Mouse (Mus musculus): ENCODE measurements around the gene Prss12. TPM values are rescaled to one million over a fixed set of nuclear protein-coding genes. Genes with fewer than 3 reads are reported as not detected.

Gene Prss12
- polyA plus RNA-seq, 1 experiment from 2014 or later = 5.9 TPM

DNA sequence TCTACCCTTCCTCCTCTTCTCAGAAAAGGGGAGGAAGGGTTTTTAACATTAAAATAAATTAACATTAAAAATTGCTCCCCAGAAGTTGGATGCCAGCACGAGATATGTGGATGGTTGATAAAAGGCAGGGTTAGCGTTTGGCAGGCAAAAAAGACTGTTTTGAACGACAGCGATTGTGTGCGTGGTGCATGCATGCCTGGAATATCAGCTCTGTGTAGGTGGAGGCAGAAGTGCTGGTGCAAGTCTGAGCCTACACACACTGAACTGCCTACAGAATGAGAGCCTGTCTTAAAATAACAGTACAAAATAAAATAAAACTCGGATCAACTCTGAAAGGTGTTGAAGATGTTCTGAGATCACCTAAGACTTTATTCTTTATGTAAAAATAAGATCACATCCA, 57.2 kb downstream of the Prss12 start:
- Histone ChIP-seq H3K27me3 (replicated peaks; ENCODE audit: control insufficient read depth, insufficient read depth, low read length) (no peaks in the 10 kb centered on the region), H3K9me3 (ENCODE audit: control insufficient read depth, low read length) (no peaks in the 10 kb centered on the region), H3K4me2 (ENCODE audit: low read length) (no peak overlapping the region), H3K36me3 (ENCODE audit: control insufficient read depth, insufficient read depth) (peaks cover 3% of the 10 kb centered on the region; the same call in 1 of the 2 replicates), H3K9ac (replicated peaks; ENCODE audit: low read depth, low read length) (no peak overlapping the region), H3K27ac (ENCODE audit: low read length) (no peak overlapping the region), H3K4me1 (replicated peaks; ENCODE audit: control insufficient read depth, insufficient read depth, low read length) (peaks cover 14% of the 10 kb centered on the region), H3K4me3 (replicated peaks; ENCODE audit: low read length) (no peak overlapping the region)
- no peak for ATAC-seq
- 77% methylated on average over 6 of the region's 6 CpGs for WGBS

DNA sequence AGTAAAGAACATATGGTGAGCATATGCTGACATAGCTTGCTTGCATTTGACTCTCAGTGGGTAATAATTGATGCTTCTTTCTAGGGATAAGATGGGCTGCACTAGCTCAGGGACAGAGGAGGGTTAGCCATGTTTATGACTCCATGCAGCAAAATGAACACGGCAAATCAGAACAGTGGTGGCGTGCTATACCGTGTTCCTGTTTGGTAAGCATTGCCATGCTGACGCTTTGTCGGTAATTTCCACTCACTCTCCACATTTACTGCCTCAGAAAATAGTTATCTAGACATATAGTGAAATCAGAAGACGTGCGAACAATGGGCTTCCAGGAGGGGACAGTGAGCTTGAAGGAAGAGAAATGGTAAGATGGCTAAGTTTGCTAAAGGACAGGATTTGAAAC, 58.1 kb downstream of the Prss12 start:
- 87% methylated on average over 7 of the region's 7 CpGs for WGBS
- Histone ChIP-seq H3K4me1 (replicated peaks; ENCODE audit: control insufficient read depth, insufficient read depth, low read length) (peaks cover 16% of the 10 kb centered on the region), H3K4me3 (replicated peaks; ENCODE audit: low read length) (no peak overlapping the region), H3K9ac (replicated peaks; ENCODE audit: low read depth, low read length) (no peak overlapping the region), H3K4me2 (ENCODE audit: low read length) (no peak overlapping the region), H3K27ac (ENCODE audit: low read length) (no peak overlapping the region), H3K9me3 (ENCODE audit: control insufficient read depth, low read length) (no peaks in the 10 kb centered on the region), H3K27me3 (replicated peaks; ENCODE audit: control insufficient read depth, insufficient read depth, low read length) (no peaks in the 10 kb centered on the region), H3K36me3 (ENCODE audit: control insufficient read depth, insufficient read depth) (peaks cover 3% of the 10 kb centered on the region; the same call in 1 of the 2 replicates)
- no peak for ATAC-seq

DNA sequence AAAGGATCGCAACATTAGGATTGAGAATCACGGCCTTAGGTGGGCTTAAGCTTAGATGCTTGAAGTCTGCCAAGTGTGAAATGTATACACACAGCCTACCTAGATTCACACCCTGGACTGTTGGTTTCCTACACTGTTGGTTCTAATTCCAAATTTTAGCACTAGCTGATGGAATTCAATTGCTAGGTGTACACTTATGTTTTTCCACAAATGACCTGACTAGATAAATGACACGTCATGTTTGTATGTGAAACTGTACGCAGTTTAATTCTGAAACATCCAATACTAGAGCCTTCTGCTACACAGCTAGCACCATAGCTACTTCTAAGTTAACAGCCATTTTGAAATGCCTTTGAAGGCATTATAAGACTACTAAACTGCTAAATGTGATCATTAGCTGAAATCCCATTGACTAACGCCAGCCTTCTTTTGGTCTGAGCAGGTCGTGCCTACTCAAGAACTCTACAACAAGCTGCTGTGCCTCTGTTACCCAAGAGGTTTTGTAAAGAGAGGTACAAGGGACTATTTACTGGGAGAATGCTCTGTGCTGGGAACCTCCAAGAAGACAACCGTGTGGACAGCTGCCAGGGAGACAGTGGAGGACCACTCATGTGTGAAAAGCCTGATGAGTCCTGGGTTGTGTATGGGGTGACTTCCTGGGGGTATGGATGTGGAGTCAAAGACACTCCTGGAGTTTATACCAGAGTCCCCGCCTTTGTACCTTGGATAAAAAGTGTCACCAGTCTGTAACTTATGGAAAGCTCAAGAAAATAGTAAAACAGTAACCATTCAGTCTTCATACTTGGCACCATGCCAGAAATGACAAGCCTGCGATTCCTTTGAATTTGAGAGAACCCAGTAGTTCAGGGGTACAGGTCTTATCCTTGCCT, 59.3 kb downstream of the Prss12 start:
- H3K36me3 ChIP-seq (ENCODE audit: control insufficient read depth, insufficient read depth) = peaks cover 3% of the 10 kb centered on the region; the same call in 1 of the 2 replicates
- peaks cover 16% of the 10 kb centered on the region for H3K4me1 ChIP-seq (replicated peaks; ENCODE audit: control insufficient read depth, insufficient read depth, low read length)
- no peaks in the 10 kb centered on the region for H3K27me3 ChIP-seq (replicated peaks; ENCODE audit: control insufficient read depth, insufficient read depth, low read length)
- no peaks in the 10 kb centered on the region for H3K9me3 ChIP-seq (ENCODE audit: control insufficient read depth, low read length)
- H3K27ac ChIP-seq (ENCODE audit: low read length) = no peak overlapping the region
- H3K4me2 ChIP-seq (ENCODE audit: low read length) = no peak overlapping the region
- no peak overlapping the region for H3K4me3 ChIP-seq (replicated peaks; ENCODE audit: low read length)
- no peak for ATAC-seq
- WGBS = 48% methylated on average over 9 of the region's 9 CpGs
- no peak overlapping the region for H3K9ac ChIP-seq (replicated peaks; ENCODE audit: low read depth, low read length)

- Histone ChIP-seq H3K9me3 (ENCODE audit: control insufficient read depth, low read length) (no peaks in the 10 kb centered on the region), H3K27ac (ENCODE audit: low read length) (no peak overlapping the region), H3K4me1 (replicated peaks; ENCODE audit: control insufficient read depth, insufficient read depth, low read length) (peaks cover 16% of the 10 kb centered on the region), H3K4me3 (replicated peaks; ENCODE audit: low read length) (peak overlapping the region; percentile 83), H3K4me2 (ENCODE audit: low read length) (peak overlapping the region; percentile 84), H3K9ac (replicated peaks; ENCODE audit: low read depth, low read length) (peak overlapping the region; percentile 71), H3K27me3 (replicated peaks; ENCODE audit: control insufficient read depth, insufficient read depth, low read length) (no peaks in the 10 kb centered on the region), H3K36me3 (ENCODE audit: control insufficient read depth, insufficient read depth) (peaks cover 3% of the 10 kb centered on the region; the same call in 1 of the 2 replicates)
- WGBS = 5% methylated on average over 6 of the region's 6 CpGs
- no peak for ATAC-seq
Measured at GRCm38 (mm10) chr3:123506699-123507662, 60.3 kb downstream of the Prss12 start.

DNA sequence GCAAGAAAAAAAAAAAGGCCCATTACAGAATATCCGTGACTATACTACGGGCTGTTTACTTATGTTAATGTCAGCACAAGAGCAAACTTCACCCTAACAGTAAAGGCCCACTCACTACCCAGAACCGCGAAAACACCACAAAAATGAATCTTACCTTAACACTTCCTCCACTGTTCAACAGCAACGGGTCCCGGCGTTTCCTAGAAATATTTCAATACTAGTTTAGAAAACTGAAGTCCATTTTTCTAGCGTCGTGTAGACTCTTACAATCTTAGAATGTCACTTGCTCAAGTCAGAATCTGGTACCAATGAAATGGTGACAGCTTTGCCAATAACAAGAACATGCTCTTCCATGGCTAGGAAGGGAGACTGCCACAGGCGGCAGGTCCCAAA, 60.9 kb downstream of the Prss12 start:
- peak overlapping the region; percentile 84 for H3K4me2 ChIP-seq (ENCODE audit: low read length)
- peak overlapping the region; percentile 87 for H3K27ac ChIP-seq (ENCODE audit: low read length)
- H3K4me3 ChIP-seq (replicated peaks; ENCODE audit: low read length) = peak overlapping the region; percentile 83
- peak overlapping the region; percentile 71 for H3K9ac ChIP-seq (replicated peaks; ENCODE audit: low read depth, low read length)
- no peak for ATAC-seq
- H3K4me1 ChIP-seq (replicated peaks; ENCODE audit: control insufficient read depth, insufficient read depth, low read length) = peaks cover 16% of the 10 kb centered on the region
- under 1% methylated on average over 10 of the region's 10 CpGs for WGBS
- no peaks in the 10 kb centered on the region for H3K9me3 ChIP-seq (ENCODE audit: control insufficient read depth, low read length)
- no peaks in the 10 kb centered on the region for H3K27me3 ChIP-seq (replicated peaks; ENCODE audit: control insufficient read depth, insufficient read depth, low read length)
- H3K36me3 ChIP-seq (ENCODE audit: control insufficient read depth, insufficient read depth) = peaks cover 3% of the 10 kb centered on the region; the same call in 1 of the 2 replicates

DNA sequence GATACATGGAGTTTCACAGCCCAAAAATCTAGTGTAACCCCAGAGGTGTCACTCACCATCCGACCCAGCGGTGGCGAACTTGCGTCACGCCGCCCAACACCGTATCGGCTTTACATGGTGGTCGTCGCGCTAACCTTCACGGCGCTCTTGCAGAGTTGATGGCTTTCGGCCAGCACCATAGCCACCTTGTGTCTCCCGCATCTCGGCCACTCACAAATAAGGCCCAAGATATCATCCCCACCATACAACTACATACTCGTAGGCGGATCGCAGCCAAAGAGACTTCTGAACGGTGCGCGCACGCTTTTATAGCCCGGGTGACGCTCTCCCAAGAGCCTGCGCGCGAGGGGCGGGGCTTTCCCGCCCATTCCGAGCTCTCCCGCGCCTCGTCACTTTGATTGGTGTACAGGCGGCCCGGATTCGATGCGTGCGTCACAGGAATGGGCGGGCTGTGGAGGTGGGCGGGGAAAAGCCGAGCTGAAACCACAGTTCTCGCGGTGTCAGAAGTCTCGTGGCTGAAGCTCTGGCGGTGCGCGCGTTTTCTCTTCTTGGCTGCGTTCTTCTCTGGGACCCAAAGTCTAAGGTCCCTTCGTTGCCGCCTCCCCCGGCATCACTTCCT, 61.5 kb downstream of the Prss12 start:
- Histone ChIP-seq H3K9me3 (ENCODE audit: control insufficient read depth, low read length) (no peaks in the 10 kb centered on the region), H3K4me1 (replicated peaks; ENCODE audit: control insufficient read depth, insufficient read depth, low read length) (peaks cover 16% of the 10 kb centered on the region), H3K4me3 (replicated peaks; ENCODE audit: low read length) (peak overlapping the region; percentile 83), H3K27me3 (replicated peaks; ENCODE audit: control insufficient read depth, insufficient read depth, low read length) (no peaks in the 10 kb centered on the region), H3K9ac (replicated peaks; ENCODE audit: low read depth, low read length) (peak overlapping the region; percentile 97), H3K4me2 (ENCODE audit: low read length) (peak overlapping the region; percentile 84), H3K27ac (ENCODE audit: low read length) (peak overlapping the region; percentile 99), H3K36me3 (ENCODE audit: control insufficient read depth, insufficient read depth) (peaks cover 3% of the 10 kb centered on the region; the same call in 1 of the 2 replicates)
- WGBS = 1% methylated on average over 53 of the region's 53 CpGs
- ATAC-seq = peak; percentile 99

- peak overlapping the region; percentile 81 for H3K4me2 ChIP-seq (ENCODE audit: low read length)
Measured at GRCm38 (mm10) chr3:123508675-123509376, 62.1 kb downstream of the Prss12 start.

DNA sequence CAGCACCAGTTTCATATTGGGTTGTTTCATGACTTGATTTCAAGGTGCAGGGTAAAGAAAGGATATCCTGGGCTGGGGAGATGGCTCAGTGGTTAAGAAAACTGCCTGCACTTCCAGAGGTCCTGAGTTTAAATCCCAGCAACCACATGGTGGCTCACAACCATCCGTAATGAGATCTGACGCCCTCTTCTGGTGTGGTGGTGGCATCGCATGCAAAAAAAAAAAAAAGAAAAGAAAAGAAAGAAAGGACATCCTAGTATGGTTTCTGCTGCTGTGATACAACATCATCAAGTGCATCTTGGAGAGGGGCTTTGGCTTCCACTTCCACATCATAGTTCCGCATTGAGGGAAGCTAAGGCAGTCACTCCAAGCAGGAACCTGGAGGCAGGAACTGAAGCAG, 65.1 kb downstream of the Prss12 start:
- Histone ChIP-seq H3K27ac (ENCODE audit: low read length) (no peak overlapping the region), H3K9me3 (ENCODE audit: control insufficient read depth, low read length) (no peaks in the 10 kb centered on the region), H3K9ac (replicated peaks; ENCODE audit: low read depth, low read length) (no peak overlapping the region), H3K4me1 (replicated peaks; ENCODE audit: control insufficient read depth, insufficient read depth, low read length) (peaks cover 10% of the 10 kb centered on the region), H3K36me3 (ENCODE audit: control insufficient read depth, insufficient read depth) (no peaks in the 10 kb centered on the region), H3K4me3 (replicated peaks; ENCODE audit: low read length) (no peak overlapping the region), H3K27me3 (replicated peaks; ENCODE audit: control insufficient read depth, insufficient read depth, low read length) (no peaks in the 10 kb centered on the region), H3K4me2 (ENCODE audit: low read length) (no peak overlapping the region)
- WGBS = 80% methylated on average over 4 of the region's 4 CpGs
- no peak for ATAC-seq

More at GRCm38 (mm10) chr3:123508675-123509376, 62.1 kb downstream of the Prss12 start:
- Histone ChIP-seq H3K27ac (ENCODE audit: low read length) (peak overlapping the region; percentile 99), H3K4me1 (replicated peaks; ENCODE audit: control insufficient read depth, insufficient read depth, low read length) (peaks cover 16% of the 10 kb centered on the region), H3K36me3 (ENCODE audit: control insufficient read depth, insufficient read depth) (peaks cover 3% of the 10 kb centered on the region; the same call in 1 of the 2 replicates), H3K4me3 (replicated peaks; ENCODE audit: low read length) (peak overlapping the region; percentile 83), H3K27me3 (replicated peaks; ENCODE audit: control insufficient read depth, insufficient read depth, low read length) (no peaks in the 10 kb centered on the region), H3K9me3 (ENCODE audit: control insufficient read depth, low read length) (no peaks in the 10 kb centered on the region), H3K9ac (replicated peaks; ENCODE audit: low read depth, low read length) (peak overlapping the region; percentile 97)
- peak; percentile 72 for ATAC-seq
- WGBS = under 1% methylated on average over 36 of the region's 36 CpGs
